Mouse (Mus musculus) ES-E14 (cell line): ENCODE measurements around the gene Tmem72. TPM values are rescaled to one million over a fixed set of nuclear protein-coding genes. Genes with fewer than 3 reads are reported as not detected.

Experiments
- DNase-seq: peaks from one replicate; pipeline ENCODE4 v3.0.0-alpha.2; 2013; ENCODE audit warnings: low read depth, low spot score
- H3K27ac ChIP-seq: 2 replicates; pipeline ENCODE4 v1.5.1; 2012; ENCODE audit warnings: low read depth, mild to moderate bottlenecking, low read length, moderate library complexity, mixed read lengths; ENCODE audit not compliant: poor library complexity, insufficient read depth, severe bottlenecking
- H3K36me3 ChIP-seq: 2 replicates; pipeline ENCODE4 v1.6.1; 2012; ENCODE audit warnings: mild to moderate bottlenecking, low read length, moderate library complexity, mixed read lengths; ENCODE audit not compliant: control insufficient read depth, poor library complexity, insufficient read depth, severe bottlenecking
- H3K4me1 ChIP-seq, 2 experiments: fragments of 150-350 bp in 1 of 2; sonication (generic) in 1 of 2; 2 replicates each; pipeline ENCODE4 v1.6.1; 2012; ENCODE audit warnings: low read length in 2 of 2, mild to moderate bottlenecking in 1 of 2, mixed read lengths in 1 of 2; ENCODE audit not compliant: control insufficient read depth in 2 of 2, insufficient read depth in 2 of 2, poor library complexity in 1 of 2
- H3K4me3 ChIP-seq, 2 experiments: fragments of 150-350 bp in 1 of 2; sonication (generic) in 1 of 2; 2 replicates each; pipeline ENCODE4 v1.5.1; 2012; ENCODE audit warnings: low read length in 2 of 2, low read depth in 1 of 2, mild to moderate bottlenecking in 1 of 2, mixed read lengths in 1 of 2; ENCODE audit not compliant: insufficient read depth in 1 of 2, poor library complexity in 1 of 2, severe bottlenecking in 1 of 2
- H3K9ac ChIP-seq: 2 replicates; pipeline ENCODE4 v1.6.1; 2012; ENCODE audit warnings: low read depth, mild to moderate bottlenecking, low read length, mixed read lengths; ENCODE audit not compliant: poor library complexity, insufficient read depth, severe bottlenecking
- H3K9me3 ChIP-seq: fragments of 150-350 bp; sonication (generic); 2 replicates; pipeline ENCODE4 v1.6.1; 2012; ENCODE audit warnings: low read depth, mild to moderate bottlenecking, low read length; ENCODE audit not compliant: control insufficient read depth, insufficient read depth
- CHD2 ChIP-seq: IDR thresholded peaks from 2 replicates; pipeline ENCODE4 v1.6.1; 2014; ENCODE audit warnings: mild to moderate bottlenecking, low read depth, low read length, inconsistent platforms
- HCFC1 ChIP-seq: IDR thresholded peaks from 2 replicates; pipeline ENCODE4 v1.6.1; 2012; ENCODE audit warnings: low read length, inconsistent platforms, borderline replicate concordance; ENCODE audit not compliant: insufficient read depth
- MAFK ChIP-seq: IDR thresholded peaks from 2 replicates; pipeline ENCODE4 v1.6.1; 2014; ENCODE audit warnings: mild to moderate bottlenecking, low read depth, low read length, inconsistent platforms; ENCODE audit not compliant: insufficient read depth
- ZC3H11A ChIP-seq: IDR thresholded peaks from 2 replicates; pipeline ENCODE4 v1.6.1; 2012; ENCODE audit warnings: low read depth, mild to moderate bottlenecking, inconsistent platforms, low read length, borderline replicate concordance
- ZNF384 ChIP-seq: IDR thresholded peaks from 2 replicates; pipeline ENCODE4 v1.6.1; 2012; ENCODE audit warnings: low read depth, low read length, inconsistent platforms
- in situ Hi-C, 2 experiments: fragments of 600-800 bp; cut with MboI; formaldehyde crosslinking; loops; one replicate each; pipeline ENCODE4 v1.15.1; 2025; ENCODE audit warnings: low sequenced_read_pairs in 2 of 2, inconsistent platforms in 1 of 2; ENCODE audit not compliant: unreplicated experiment in 2 of 2
- total RNA-seq: library from RNA; depleted of rRNA; stranded (reverse); fragments of 300-350 nt; gene quantifications from 2 replicates; pipeline ENCODE4 v1.2.3, GENCODE M21; 2012

Gene Tmem72
- total RNA-seq, 1 experiment = 0.62 TPM

DNA sequence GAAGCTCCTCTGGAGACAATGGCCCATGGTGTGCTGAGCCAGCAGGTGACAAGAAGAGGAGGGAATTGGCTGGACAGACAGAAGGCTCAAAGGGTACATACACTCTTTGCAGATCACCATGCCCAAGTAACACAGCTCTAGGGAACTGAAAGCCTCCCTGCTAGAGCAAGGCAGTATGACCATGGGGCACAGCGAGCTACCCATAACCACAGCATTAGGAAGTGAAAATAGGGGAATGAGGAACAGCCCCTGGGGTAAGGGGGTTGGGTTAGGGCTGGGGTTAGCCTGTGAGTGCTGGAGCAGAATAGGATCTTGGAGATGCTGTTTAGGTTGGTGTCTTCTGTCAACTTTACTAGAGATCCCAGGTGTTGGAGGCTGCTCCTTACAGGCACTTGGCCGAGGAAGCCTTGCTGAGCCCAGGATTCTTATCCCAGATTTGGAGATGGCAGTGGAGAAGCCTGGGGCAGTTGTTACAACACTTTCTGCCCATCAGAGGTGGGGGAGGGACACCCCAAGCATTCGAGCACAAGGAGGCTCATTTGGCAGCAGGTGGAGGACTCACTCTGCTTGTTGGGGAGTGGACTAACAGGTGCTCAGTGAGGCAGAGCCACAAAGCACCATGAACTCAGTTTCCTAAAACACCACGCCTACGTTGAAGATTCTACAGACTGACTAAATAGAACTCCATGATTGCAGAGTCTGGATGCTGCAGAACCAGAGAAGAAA, 37.0 kb downstream of the Tmem72 start:
- TF ChIP-seq CHD2 (no peak), ZC3H11A (no peak), MAFK (no peak), ZNF384 (no peak), HCFC1 (no peak)
- H3K27ac ChIP-seq = no peak overlapping the region
- H3K9me3 ChIP-seq = no peaks in the 10 kb centered on the region
- no peaks in the 10 kb centered on the region for H3K36me3 ChIP-seq
- H3K4me3 ChIP-seq = no peak overlapping the region
- in situ Hi-C loops = no loop called here
- H3K4me1 ChIP-seq = no peaks in the 10 kb centered on the region
- no peak for DNase-seq
- H3K9ac ChIP-seq = no peak overlapping the region

DNA sequence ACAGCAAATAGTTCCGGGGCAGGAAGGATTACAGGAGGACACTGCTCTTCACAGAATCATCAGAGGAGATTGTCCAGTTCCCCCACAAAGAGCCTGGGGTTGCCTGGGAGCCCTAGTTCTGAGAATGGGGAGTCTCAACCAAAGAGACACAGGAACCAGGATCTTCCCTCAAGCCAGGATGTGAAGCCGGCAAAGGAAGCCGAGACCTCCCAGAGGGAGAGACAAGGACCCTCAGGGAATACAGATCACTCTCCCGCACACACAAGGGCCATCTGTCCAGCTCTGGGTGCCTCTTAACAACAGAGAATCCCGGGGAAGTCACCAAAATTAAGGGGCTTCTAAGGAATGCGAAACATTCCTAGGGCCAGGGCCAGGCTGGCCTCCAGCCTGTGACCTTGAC, 39.4 kb downstream of the Tmem72 start:
- in situ Hi-C loops = no loop called here
- Histone ChIP-seq H3K4me1 (no peaks in the 10 kb centered on the region; a peak in 2 of 4 replicates), H3K27ac (no peak overlapping the region)

DNA sequence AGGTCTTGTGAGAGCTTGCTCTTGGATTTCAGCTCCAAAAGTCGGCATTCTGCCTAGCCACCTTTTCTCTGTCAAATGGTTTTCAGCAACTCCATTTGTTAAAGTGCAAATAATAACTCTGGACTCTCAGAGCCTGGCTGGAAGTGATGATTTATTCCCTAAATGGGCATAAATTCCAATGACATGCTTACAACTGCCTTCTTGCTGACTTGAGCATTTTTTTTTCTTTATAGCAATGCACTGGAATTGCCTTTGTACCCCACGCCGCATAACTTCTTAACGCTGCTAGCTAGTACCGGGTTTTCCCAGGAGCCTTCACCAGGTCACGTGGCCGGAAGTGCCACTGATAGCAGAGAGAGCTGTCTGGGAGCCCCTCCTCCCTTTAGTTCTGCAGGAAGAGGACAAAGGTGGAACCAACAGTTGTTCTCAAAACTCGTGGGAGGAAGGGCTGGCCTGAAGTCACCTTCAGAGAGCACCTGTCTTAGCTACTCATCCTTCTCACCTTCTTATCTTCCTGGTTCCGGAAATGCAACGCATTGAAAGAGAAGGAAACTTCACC, 40.3 kb downstream of the Tmem72 start:
- Histone ChIP-seq H3K9me3 (no peaks in the 10 kb centered on the region), H3K4me3 (no peak overlapping the region), H3K4me1 (no peaks in the 10 kb centered on the region; a peak in 2 of 4 replicates), H3K9ac (no peak overlapping the region), H3K27ac (no peak overlapping the region), H3K36me3 (no peaks in the 10 kb centered on the region)
- in situ Hi-C loops = no loop called here
- TF ChIP-seq ZNF384 (no peak), MAFK (no peak), HCFC1 (no peak), ZC3H11A (no peak), CHD2 (no peak)
- no peak for DNase-seq

More for the DNA sequence above, 39.4 kb downstream of the Tmem72 start:
- no peaks in the 10 kb centered on the region for H3K9me3 ChIP-seq
- no peak overlapping the region for H3K9ac ChIP-seq
- DNase-seq = no peak
- no peaks in the 10 kb centered on the region for H3K36me3 ChIP-seq
- H3K4me3 ChIP-seq = no peak overlapping the region
- TF ChIP-seq ZNF384 (no peak), ZC3H11A (no peak), MAFK (no peak), HCFC1 (no peak), CHD2 (no peak)

DNA sequence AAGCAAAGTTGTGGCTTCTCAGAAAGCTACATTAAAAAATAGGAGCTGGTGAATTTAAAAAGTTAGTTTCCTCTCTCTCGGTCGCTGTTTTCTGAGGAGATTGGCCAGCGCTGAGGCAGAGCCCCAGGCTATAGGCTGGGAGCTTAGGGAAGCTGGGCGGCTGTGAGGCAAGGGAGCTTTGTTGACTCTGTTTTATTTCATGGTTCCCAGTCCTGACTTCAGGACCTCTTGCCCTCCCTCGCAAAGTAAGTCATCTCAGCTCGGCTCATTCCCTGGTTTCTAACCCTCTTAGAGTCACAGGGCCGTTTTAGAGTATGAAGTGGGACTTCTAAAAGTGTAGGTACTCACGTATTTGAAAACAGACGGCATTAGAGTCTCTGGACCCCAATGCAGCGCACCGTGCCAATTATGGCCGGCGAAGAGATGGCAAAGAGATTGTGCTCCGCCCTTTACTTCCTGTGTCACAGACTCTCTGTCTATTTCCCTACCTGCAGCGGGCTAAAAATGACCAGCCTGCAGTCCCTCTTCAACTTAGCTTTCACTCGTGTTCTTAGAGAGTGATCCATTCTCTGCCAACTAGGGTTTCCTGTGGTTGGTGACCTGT, 42.3 kb downstream of the Tmem72 start:
- H3K27ac ChIP-seq = no peak overlapping the region
- H3K9me3 ChIP-seq = no peaks in the 10 kb centered on the region
- peak overlapping the region; percentile 76 for H3K4me3 ChIP-seq
- TF ChIP-seq HCFC1 (no peak), ZC3H11A (no peak), MAFK (no peak), CHD2 (no peak), ZNF384 (no peak)
- no peaks in the 10 kb centered on the region for H3K36me3 ChIP-seq
- no peak for DNase-seq
- H3K9ac ChIP-seq = no peak overlapping the region
- peaks cover 0 to 14% of the 10 kb centered on the region in 2 experiments; a peak in 2 of 4 replicates for H3K4me1 ChIP-seq
- in situ Hi-C loops = no loop called here
